Mouse (Mus musculus) ES-Bruce4 (cell line): ENCODE data around the gene Ly75.

Source experiments
- CTCF ChIP-seq: IDR thresholded peaks from one replicate; pipeline ENCODE4 v1.8.1; 2011; ENCODE audit warnings: low read depth, low read length
- EP300 ChIP-seq: IDR thresholded peaks from 2 replicates; pipeline ENCODE4 v1.6.1; 2011; ENCODE audit warnings: low read depth, low read length; ENCODE audit not compliant: insufficient read depth
- POLR2A ChIP-seq: IDR thresholded peaks from one replicate; pipeline ENCODE4 v1.8.1; 2011; ENCODE audit warnings: low read length; ENCODE audit not compliant: insufficient read depth

DNA sequence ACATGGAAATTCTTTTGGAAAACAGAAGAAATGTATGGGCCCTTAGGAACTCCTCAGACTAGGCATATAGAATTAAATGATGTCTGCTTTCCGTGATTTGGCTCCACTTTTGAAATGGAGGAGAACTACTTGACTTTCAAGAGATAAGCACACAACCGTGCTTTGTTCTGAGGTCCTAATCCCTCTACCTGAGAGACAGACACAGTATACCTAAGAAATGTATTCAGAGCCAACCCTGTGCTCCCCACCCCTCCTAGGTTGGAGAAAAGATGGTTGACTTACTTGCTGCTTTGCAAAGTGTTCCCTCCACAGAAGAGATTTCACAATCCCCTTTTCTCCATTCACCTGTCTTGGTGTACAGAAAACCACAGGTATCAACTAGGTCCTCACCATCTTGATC is 126.4 kb downstream of the Ly75 start:
- TF ChIP-seq POLR2A (no peak), EP300 (no peak), CTCF (no peak)
